Mouse (Mus musculus) urinary bladder, postnatal 25 days (tissue): ENCODE measurements around the gene Lpp.

Source experiments
- DNase-seq: peaks from one replicate; pipeline ENCODE4 v3.0.0; 2022; ENCODE audit warnings: low spot score

Lpp gene

GRCm38 (mm10) chr16:24392651-24393555 is at the start of gene Lpp:
Gene Lpp, plus strand, starts transcription at chr16:24393507.
- peak; percentile 64 for DNase-seq

- no peak for DNase-seq
Measured at GRCm38 (mm10) chr16:24347582-24348411, 45.5 kb upstream of the Lpp start.

GRCm38 (mm10) chr16:24350306-24350705 is 43.0 kb upstream of the Lpp start:
- no peak for DNase-seq

- DNase-seq: no peak
Measured at GRCm38 (mm10) chr16:24350751-24351150, 42.6 kb upstream of the Lpp start.

- DNase-seq: no peak
Measured at GRCm38 (mm10) chr16:24351811-24352210, 41.5 kb upstream of the Lpp start.

- no peak for DNase-seq
Measured at GRCm38 (mm10) chr16:24353816-24354215, 39.5 kb upstream of the Lpp start.

- no peak for DNase-seq
Measured at GRCm38 (mm10) chr16:24361667-24362066, 31.6 kb upstream of the Lpp start.

GRCm38 (mm10) chr16:24364030-24364687 is 29.1 kb upstream of the Lpp start:
- no peak for DNase-seq

- no peak for DNase-seq
Measured at GRCm38 (mm10) chr16:24365900-24366299, 27.4 kb upstream of the Lpp start.

- no peak for DNase-seq
Measured at GRCm38 (mm10) chr16:24367071-24367470, 26.2 kb upstream of the Lpp start.

GRCm38 (mm10) chr16:24367506-24367905 is 25.8 kb upstream of the Lpp start:
- DNase-seq: no peak

GRCm38 (mm10) chr16:24376478-24376877 is 16.8 kb upstream of the Lpp start:
- DNase-seq: no peak

GRCm38 (mm10) chr16:24390596-24390995 is 2.7 kb upstream of the Lpp start:
- DNase-seq: no peak

GRCm38 (mm10) chr16:24391111-24391510 is 2.2 kb upstream of the Lpp start:
- DNase-seq: no peak

GRCm38 (mm10) chr16:24391901-24392300 is 1.4 kb upstream of the Lpp start:
- DNase-seq: no peak

- DNase-seq: peak; percentile 45
Measured at GRCm38 (mm10) chr16:24393556-24394210, 376 bp downstream of the Lpp start.

GRCm38 (mm10) chr16:24394211-24394991 is 1.1 kb downstream of the Lpp start:
- no peak for DNase-seq

GRCm38 (mm10) chr16:24395100-24395499 is 1.8 kb downstream of the Lpp start:
- no peak for DNase-seq

GRCm38 (mm10) chr16:24396504-24396903 is 3.2 kb downstream of the Lpp start:
- no peak for DNase-seq

GRCm38 (mm10) chr16:24398476-24398875 is 5.2 kb downstream of the Lpp start:
- no peak for DNase-seq

- no peak for DNase-seq
Measured at GRCm38 (mm10) chr16:24398893-24399292, 5.6 kb downstream of the Lpp start.
